Mouse (Mus musculus): Measurements from ENCODE around the gene Pabpc4. TPM values are rescaled to one million over a fixed set of nuclear protein-coding genes. Genes with fewer than 3 reads are reported as not detected.

Gene Pabpc4
- total and polyA plus RNA-seq, 3 experiments: 206 to 444 (median 318) TPM

DNA sequence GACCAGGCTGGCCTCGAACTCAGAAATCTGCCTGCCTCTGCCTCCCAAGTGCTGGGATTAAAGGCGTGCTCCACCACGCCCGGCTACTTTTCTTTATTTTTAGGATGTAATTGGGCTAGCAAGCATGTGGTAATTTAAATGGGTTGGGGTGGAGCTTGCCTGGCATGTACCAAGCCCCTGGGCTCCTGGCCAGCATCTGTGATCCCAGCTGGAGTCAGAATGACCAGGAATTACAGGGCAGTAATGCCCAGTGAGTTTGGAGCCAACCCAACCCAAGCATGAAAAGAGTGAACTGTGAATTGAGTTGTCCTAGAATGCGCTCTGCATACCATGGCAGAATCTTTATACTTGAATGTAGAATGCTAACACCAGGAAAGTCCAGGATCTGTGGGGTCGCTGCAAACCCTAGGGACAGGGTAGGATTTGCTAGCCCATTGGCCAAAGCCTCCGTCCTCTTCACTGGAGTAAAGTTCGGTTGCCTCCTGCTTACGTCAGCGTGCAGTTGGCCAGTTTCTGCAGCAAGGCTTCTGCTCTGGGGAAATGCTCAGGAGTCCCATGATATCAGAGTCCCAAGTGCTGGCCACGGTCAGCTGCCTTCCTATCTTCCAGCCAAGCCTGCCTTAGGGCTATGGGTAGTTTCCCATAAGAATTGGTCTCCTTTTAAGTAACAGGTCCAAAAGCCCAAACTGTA is 37.0 kb downstream of the Pabpc4 start:
- in situ Hi-C loops (cut with MboI; ENCODE audit: low pct_ligation_motif_present, low pct_unique_long_range_greater_than_20kb, low sequenced_read_pairs) (loop anchor here (25.0 kb wide), 1 partner anchor 538 kb away; no protein-coding TSS in a partner anchor), dilution Hi-C loops (cut with MboI; ENCODE audit: extremely low pct_ligation_motif_present, extremely low pct_unique_long_range_greater_than_20kb, low sequenced_read_pairs) (no loop called here)

GRCm38 (mm10) chr4:123305789-123306188 is 43.6 kb downstream of the Pabpc4 start:
- Histone ChIP-seq H3K27ac (ENCODE audit: insufficient read depth, low read depth) (no peak overlapping the region), H3K4me2 (ENCODE audit: insufficient read depth, low read depth, poor library complexity, severe bottlenecking) (no peak overlapping the region), H3K4me3 (replicated peaks in 1 of 3; ENCODE audit: low read depth in 2 of 3, low read length in 2 of 3, poor library complexity in 1 of 3) (no peak overlapping the region), H3K4me1 (ENCODE audit: control insufficient read depth in 1 of 2, insufficient read depth in 2 of 2) (peaks cover 3 to 41% of the 10 kb centered on the region in 2 experiments; a peak in 3 of 4 replicates), H3K36me3 (replicated peaks in 1 of 2; ENCODE audit: control insufficient read depth in 1 of 2, insufficient read depth in 1 of 2, low read length in 1 of 2) (peaks cover 4 to 46% of the 10 kb centered on the region in 2 experiments), H3K27me3 (replicated peaks) (no peaks in the 10 kb centered on the region), H3K79me2 (replicated peaks; ENCODE audit: control insufficient read depth, extremely low read depth, insufficient read depth, poor library complexity, severe bottlenecking) (no peaks in the 10 kb centered on the region), H3K9ac (ENCODE audit: insufficient read depth, low read depth) (no peak overlapping the region), H3K9me3 (replicated peaks; ENCODE audit: low read length) (peaks cover 14% of the 10 kb centered on the region)
- dilution Hi-C loops (cut with MboI; ENCODE audit: extremely low pct_ligation_motif_present, extremely low pct_unique_long_range_greater_than_20kb, low sequenced_read_pairs) (no loop called here), in situ Hi-C loops (cut with MboI; ENCODE audit: low pct_ligation_motif_present, low pct_unique_long_range_greater_than_20kb, low sequenced_read_pairs) (no loop called here)
- DNase-seq (ENCODE audit: extremely low read depth): peak; percentile 70
- peak; percentile 44; the same call in 1 of the 2 replicates for TF ChIP-seq ZC3H11A (IDR thresholded peaks at IDR 0.05; ENCODE audit: low read depth, low read length)
- peak; percentile 61; the same call in 1 of the 2 replicates for TF ChIP-seq ELF1 (IDR thresholded peaks at IDR 0.05; ENCODE audit: low read depth, low read length)
- no peak for TF ChIP-seq NELFE (IDR thresholded peaks at IDR 0.05; ENCODE audit: low read depth, low read length)
- peak; percentile 87 to 89 for TF ChIP-seq CTCF (conservative IDR thresholded peaks at IDR 0.05 in 1 of 2, IDR thresholded peaks at IDR 0.05 in 1 of 2; ENCODE audit: low read depth in 2 of 2, low read length in 2 of 2)
- peak; percentile 13; the same call in 1 of the 2 replicates for TF ChIP-seq IRF4 (IDR thresholded peaks at IDR 0.05; ENCODE audit: low read depth, low read length)
- TF ChIP-seq RAD21 (IDR thresholded peaks at IDR 0.05; ENCODE audit: low read depth, low read length): peak; percentile 93
- peak; percentile 83 for TF ChIP-seq SMC3 (IDR thresholded peaks at IDR 0.05; ENCODE audit: low read depth, low read length)
- no peak for TF ChIP-seq MEF2A (IDR thresholded peaks at IDR 0.05; ENCODE audit: borderline replicate concordance, low read depth, low read length)

More for the DNA sequence above, 37.0 kb downstream of the Pabpc4 start:
- H3K9ac ChIP-seq (ENCODE audit: insufficient read depth, low read depth): no peak overlapping the region
- H3K79me2 ChIP-seq (replicated peaks; ENCODE audit: control insufficient read depth, extremely low read depth, insufficient read depth, poor library complexity, severe bottlenecking): no peaks in the 10 kb centered on the region
- no peaks in the 10 kb centered on the region for H3K27me3 ChIP-seq (replicated peaks)
- peaks cover 0 to 4% of the 10 kb centered on the region in 2 experiments; a peak in 2 of 4 replicates for H3K4me1 ChIP-seq (ENCODE audit: control insufficient read depth in 1 of 2, insufficient read depth in 2 of 2)
- no peak overlapping the region for H3K4me2 ChIP-seq (ENCODE audit: insufficient read depth, low read depth, poor library complexity, severe bottlenecking)
- no peak overlapping the region for H3K27ac ChIP-seq (ENCODE audit: insufficient read depth, low read depth)
- no peak overlapping the region for H3K4me3 ChIP-seq (replicated peaks in 1 of 3; ENCODE audit: low read depth in 2 of 3, low read length in 2 of 3, poor library complexity in 1 of 3)
- H3K9me3 ChIP-seq (replicated peaks; ENCODE audit: low read length): peaks cover 14% of the 10 kb centered on the region
- no peak for DNase-seq (ENCODE audit: extremely low read depth)
- peaks cover 58 to 86% of the 10 kb centered on the region in 2 experiments for H3K36me3 ChIP-seq (replicated peaks in 1 of 2; ENCODE audit: control insufficient read depth in 1 of 2, insufficient read depth in 1 of 2, low read length in 1 of 2)
- TF ChIP-seq ZC3H11A (IDR thresholded peaks at IDR 0.05; ENCODE audit: low read depth, low read length) (no peak), MAZ (IDR thresholded peaks at IDR 0.05; ENCODE audit: low read depth, low read length) (no peak), HCFC1 (IDR thresholded peaks at IDR 0.05; ENCODE audit: low read depth, low read length) (no peak), IRF4 (IDR thresholded peaks at IDR 0.05; ENCODE audit: low read depth, low read length) (no peak), CHD1 (IDR thresholded peaks at IDR 0.05; ENCODE audit: low read depth, low read length) (no peak), ZKSCAN1 (IDR thresholded peaks at IDR 0.05; ENCODE audit: borderline replicate concordance, low read depth, low read length) (no peak), POLR2AphosphoS2 (IDR thresholded peaks at IDR 0.05; ENCODE audit: low read depth, low read length) (no peak), PAX5 (IDR thresholded peaks at IDR 0.05; ENCODE audit: low read length) (no peak), ZNF384 (IDR thresholded peaks at IDR 0.05; ENCODE audit: low read depth, low read length) (no peak), BHLHE40 (IDR thresholded peaks at IDR 0.05; ENCODE audit: low read depth, low read length) (no peak), ETS1 (conservative IDR thresholded peaks at IDR 0.05; ENCODE audit: low read depth, low read length) (no peak), NRF1 (IDR thresholded peaks at IDR 0.05; ENCODE audit: low read depth, low read length) (no peak), GABPA (IDR thresholded peaks at IDR 0.05; ENCODE audit: insufficient replicate concordance, low read depth, low read length) (no peak), MXI1 (IDR thresholded peaks at IDR 0.05; ENCODE audit: low read depth, low read length) (no peak), JUN (IDR thresholded peaks at IDR 0.05; ENCODE audit: insufficient read depth, low read depth, low read length) (no peak), CHD2 (IDR thresholded peaks at IDR 0.05; ENCODE audit: low read length) (no peak)
